Mouse (Mus musculus) embryonic facial prominence, embryonic 11.5 days (tissue): ENCODE measurements around the gene Taldo1. TPM values are rescaled to one million over a fixed set of nuclear protein-coding genes. Genes with fewer than 3 reads are reported as not detected.

Experiments
- ATAC-seq: fragments of 200-750 bp; cut with Nextera tagmentation; replicated peaks from 2 replicates; pipeline ENCODE4 v1.8.0; 2017; ENCODE audit warnings: low read depth; ENCODE audit not compliant: insufficient number of reproducible peaks, low FRiP score, low TSS enrichment
- DNase-seq: peaks from one replicate; pipeline ENCODE4 v3.0.0-alpha.2; 2015; ENCODE audit warnings: low spot score
- H3K27ac ChIP-seq: fragments of 300-500 bp; sonication (generic); replicated peaks from 2 replicates; pipeline ENCODE4 v1.5.1; 2014; ENCODE audit warnings: mild to moderate bottlenecking, low read depth, low read length, control low read depth
- H3K27me3 ChIP-seq: fragments of 300-500 bp; sonication (generic); 2 replicates; pipeline ENCODE4 v1.6.1; 2014; ENCODE audit warnings: mild to moderate bottlenecking, low read length, moderate library complexity, mixed read lengths; ENCODE audit not compliant: control insufficient read depth, insufficient read depth
- H3K36me3 ChIP-seq: fragments of 300-500 bp; sonication (generic); replicated peaks from 2 replicates; pipeline ENCODE4 v1.6.1; 2014; ENCODE audit warnings: low read depth, mild to moderate bottlenecking, low read length, moderate library complexity, mixed read lengths; ENCODE audit not compliant: control insufficient read depth, insufficient read depth
- H3K4me1 ChIP-seq: fragments of 300-500 bp; sonication (generic); 2 replicates; pipeline ENCODE4 v1.6.1; 2014; ENCODE audit warnings: low read length, mixed read lengths; ENCODE audit not compliant: control insufficient read depth, insufficient read depth
- H3K4me2 ChIP-seq: fragments of 300-500 bp; sonication (generic); 2 replicates; pipeline ENCODE4 v1.6.1; 2014; ENCODE audit warnings: low read depth, mild to moderate bottlenecking, control low read depth, low read length, moderate library complexity
- H3K4me3 ChIP-seq: fragments of 300-500 bp; sonication (generic); 2 replicates; pipeline ENCODE4 v1.5.1; 2014; ENCODE audit warnings: low read depth, low read length, control low read depth
- H3K9ac ChIP-seq: fragments of 300-500 bp; sonication (generic); replicated peaks from 2 replicates; pipeline ENCODE4 v1.6.1; 2014; ENCODE audit warnings: mild to moderate bottlenecking, control low read depth, low read length
- H3K9me3 ChIP-seq: fragments of 300-500 bp; sonication (generic); replicated peaks from 2 replicates; pipeline ENCODE4 v1.6.1; 2016; ENCODE audit warnings: mild to moderate bottlenecking, low read length, inconsistent platforms, mixed read lengths; ENCODE audit not compliant: control insufficient read depth
- WGBS: fragments of 180-500 bp; shearing (Covaris S2); extraction: QIAGEN DNeasy Blood & Tissue Kit; methylation state at CpG from one replicate; pipeline ENCODE4 v1.1.7; 2014; 5-methylcytosine and 5-hydroxymethylcytosine counted together
- polyA plus RNA-seq: library from polyadenylated mRNA; unstranded; fragments of >200 nt; fragmentation: Nextera tagmentation; extraction: Ambion mirVana; gene quantifications from 2 replicates; pipeline ENCODE4 v1.2.1, GENCODE M21; 2014

Taldo1 gene
- polyA plus RNA-seq, 1 experiment from 2014 or later = 364 TPM

- WGBS = 89% methylated on average over 8 of the region's 8 CpGs
- Histone ChIP-seq H3K4me1 (no peaks in the 10 kb centered on the region), H3K9ac (no peak overlapping the region), H3K27ac (no peak overlapping the region), H3K36me3 (peaks cover 4% of the 10 kb centered on the region), H3K4me3 (no peak overlapping the region), H3K9me3 (no peaks in the 10 kb centered on the region), H3K27me3 (no peaks in the 10 kb centered on the region), H3K4me2 (no peak overlapping the region)
- ATAC-seq (no peak), DNase-seq (no peak)
These were observed 18.6 kb downstream of the Taldo1 start for GRCm38 (mm10) chr7:141410631-141411030.

DNA sequence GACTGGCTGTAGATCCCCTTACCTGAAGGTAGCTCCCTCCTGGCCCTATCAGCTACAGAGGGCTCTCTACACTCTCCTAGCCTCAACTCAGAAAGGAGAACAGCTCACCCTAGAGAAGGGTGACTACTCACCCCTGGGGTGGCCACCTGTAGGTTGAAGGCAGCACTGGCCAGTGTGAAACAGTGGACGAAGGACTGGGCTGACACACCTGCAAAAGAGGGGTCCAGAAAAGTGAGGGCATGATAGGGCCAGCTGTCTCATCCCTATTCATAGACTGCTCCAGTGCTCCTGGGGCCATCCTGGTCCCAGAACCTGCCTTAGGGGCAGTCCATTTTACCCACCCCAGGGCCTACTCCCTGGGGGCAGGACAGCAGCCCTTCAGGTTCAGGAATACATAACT, 19.7 kb downstream of the Taldo1 start:
- Histone ChIP-seq H3K27me3 (no peaks in the 10 kb centered on the region), H3K27ac (no peak overlapping the region), H3K4me2 (no peak overlapping the region), H3K9ac (no peak overlapping the region), H3K4me1 (no peaks in the 10 kb centered on the region), H3K9me3 (no peaks in the 10 kb centered on the region), H3K36me3 (peaks cover 4% of the 10 kb centered on the region), H3K4me3 (no peak overlapping the region)
- 96% methylated on average over 1 of the region's 1 CpGs for WGBS
- DNase-seq (no peak), ATAC-seq (no peak)

DNA sequence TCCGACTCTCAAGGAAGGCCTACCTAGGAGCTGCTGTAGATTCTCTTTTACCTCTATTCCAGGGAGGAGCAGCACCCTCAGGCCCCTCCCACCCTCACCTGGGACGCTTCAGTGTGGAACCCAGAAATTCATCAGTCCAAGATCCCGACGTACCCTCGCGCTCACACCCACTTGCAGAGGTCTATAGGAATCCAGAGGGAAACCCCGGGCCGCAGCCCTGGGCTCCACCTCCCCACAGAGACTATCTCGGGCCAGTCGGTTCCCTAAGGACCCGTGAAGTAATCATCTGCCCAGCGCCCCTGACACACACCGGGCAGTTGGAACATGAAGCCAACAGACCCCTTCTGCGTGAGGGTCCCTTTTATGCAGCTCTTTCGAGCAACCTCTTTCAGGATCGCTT, 21.3 kb downstream of the Taldo1 start:
- ATAC-seq = 0 out of 2 replicates have a peak, but pooled peaks have one; percentile 5

GRCm38 (mm10) chr7:141413809-141414584, 22.0 kb downstream of the Taldo1 start, which contains the start of gene Gatd1:
TSS of gene Gatd1 (minus strand) at chr7:141414136.
- under 1% methylated on average over 46 of the region's 56 CpGs for WGBS
- ATAC-seq (peak; percentile 84), DNase-seq (peak; percentile 100)
- H3K9ac ChIP-seq = peak within 1 kb of the TSS; percentile 84
- peaks cover 4% of the 10 kb centered on the region for H3K36me3 ChIP-seq
- peak within 1 kb of the TSS; percentile 71 for H3K4me3 ChIP-seq
- no peaks in the 10 kb centered on the region for H3K4me1 ChIP-seq
- H3K27me3 ChIP-seq = no peaks in the 10 kb centered on the region
- peak within 1 kb of the TSS; percentile 62 for H3K4me2 ChIP-seq
- H3K27ac ChIP-seq = peak within 1 kb of the TSS; percentile 39; the same call in 1 of the 2 replicates
- no peaks in the 10 kb centered on the region for H3K9me3 ChIP-seq

More for the DNA sequence above, 21.3 kb downstream of the Taldo1 start:
- peak overlapping the region; percentile 62 for H3K4me2 ChIP-seq
- no peaks in the 10 kb centered on the region for H3K9me3 ChIP-seq
- H3K27me3 ChIP-seq = no peaks in the 10 kb centered on the region
- peak overlapping the region; percentile 39; the same call in 1 of the 2 replicates for H3K27ac ChIP-seq
- peak overlapping the region; percentile 71 for H3K4me3 ChIP-seq
- H3K36me3 ChIP-seq = peaks cover 4% of the 10 kb centered on the region
- WGBS = 4% methylated on average over 16 of the region's 16 CpGs
- no peaks in the 10 kb centered on the region for H3K4me1 ChIP-seq
- H3K9ac ChIP-seq = peak overlapping the region; percentile 84
- no peak for DNase-seq

- Histone ChIP-seq H3K4me3 (no peak overlapping the region), H3K9ac (no peak overlapping the region), H3K36me3 (no peaks in the 10 kb centered on the region), H3K4me2 (no peak overlapping the region), H3K27me3 (no peaks in the 10 kb centered on the region), H3K27ac (no peak overlapping the region), H3K4me1 (no peaks in the 10 kb centered on the region), H3K9me3 (no peaks in the 10 kb centered on the region)
- WGBS = 80% methylated on average over 6 of the region's 6 CpGs
- ATAC-seq = no peak
- DNase-seq = no peak
These were observed 24.3 kb downstream of the Taldo1 start for GRCm38 (mm10) chr7:141416144-141416841.

DNA sequence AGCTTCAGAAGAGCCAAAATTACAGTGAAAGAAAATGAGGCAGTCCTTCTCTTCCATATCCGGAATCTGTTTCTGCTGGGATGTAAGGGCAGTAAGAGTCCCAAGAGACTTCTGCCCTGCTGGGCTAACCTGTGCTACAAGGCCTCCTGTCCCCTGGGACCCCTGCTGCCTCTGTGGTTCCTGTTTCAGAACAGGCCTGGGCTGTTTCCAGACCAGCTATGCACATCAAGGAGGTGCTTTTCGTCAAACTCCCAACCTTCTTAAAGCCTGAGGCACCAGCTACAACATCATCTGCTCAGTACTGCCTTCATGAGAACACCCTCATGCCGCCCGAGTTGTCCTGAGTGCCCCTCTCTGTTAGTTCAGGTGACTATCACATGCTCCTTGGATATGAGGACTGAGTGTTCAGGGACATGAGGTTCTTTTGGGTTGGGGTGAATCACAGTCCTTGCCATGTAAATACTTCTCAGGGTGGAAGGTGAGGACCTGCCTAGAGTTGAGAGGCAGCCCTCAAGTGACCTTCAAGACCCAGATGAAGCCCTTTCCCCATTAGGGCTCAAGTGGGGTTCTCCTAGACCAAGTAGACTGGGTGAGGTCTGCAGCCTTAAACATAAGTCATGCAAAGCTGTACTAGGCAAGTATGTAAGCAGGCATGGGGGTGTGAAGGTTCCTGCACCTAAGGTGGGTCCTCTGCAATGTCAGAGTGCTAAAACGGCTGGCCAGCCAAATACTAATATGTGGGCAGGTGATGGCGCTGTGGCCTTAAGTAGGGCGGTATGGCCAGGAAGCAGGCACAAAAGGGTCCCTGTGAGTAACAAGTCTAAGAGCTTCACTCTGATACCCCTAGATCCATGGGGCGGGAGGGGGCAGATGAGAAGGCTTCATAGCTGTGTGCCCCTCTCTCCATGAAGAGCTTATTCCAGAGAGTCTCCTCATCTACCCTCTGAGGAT, 26.0 kb downstream of the Taldo1 start:
- no peak overlapping the region for H3K27ac ChIP-seq
- no peaks in the 10 kb centered on the region for H3K36me3 ChIP-seq
- ATAC-seq (no peak), DNase-seq (no peak)
- WGBS = 69% methylated on average over 8 of the region's 8 CpGs
- no peaks in the 10 kb centered on the region for H3K27me3 ChIP-seq
- H3K4me2 ChIP-seq = no peak overlapping the region
- H3K4me1 ChIP-seq = no peaks in the 10 kb centered on the region
- no peak overlapping the region for H3K9ac ChIP-seq
- no peak overlapping the region for H3K4me3 ChIP-seq
- H3K9me3 ChIP-seq = no peaks in the 10 kb centered on the region

- DNase-seq = no peak
- Histone ChIP-seq H3K27me3 (no peaks in the 10 kb centered on the region), H3K4me3 (no peak overlapping the region), H3K9ac (no peak overlapping the region), H3K36me3 (no peaks in the 10 kb centered on the region), H3K4me1 (no peaks in the 10 kb centered on the region), H3K27ac (no peak overlapping the region), H3K9me3 (no peaks in the 10 kb centered on the region), H3K4me2 (no peak overlapping the region)
- no peak for ATAC-seq
- 83% methylated on average over 7 of the region's 7 CpGs for WGBS
These were observed 27.0 kb downstream of the Taldo1 start for GRCm38 (mm10) chr7:141418970-141419369.
